Mouse (Mus musculus): ENCODE measurements at regions not wholly inside any gene's neighbourhood (a gene's known extent, or its start where the extent isn't known, plus 50 kb on each side); places are given as distances from the start of the nearest gene placed in this dataset.

GRCm38 (mm10) chr13:107918065-107918464, 126.2 kb upstream of the Smim15 start:
- TF ChIP-seq GATA1 (IDR thresholded peaks at IDR 0.05; ENCODE audit: low read length), result no peak

GRCm38 (mm10) chr13:107917564-107917963, 126.7 kb upstream of the Smim15 start:
- TF ChIP-seq GATA1 (IDR thresholded peaks at IDR 0.05; ENCODE audit: low read length), result no peak

GRCm38 (mm10) chr13:107910125-107910524, 134.1 kb upstream of the Smim15 start:
- TF ChIP-seq GATA1 (IDR thresholded peaks at IDR 0.05; ENCODE audit: low read length), result no peak

- TF ChIP-seq GATA1 (IDR thresholded peaks at IDR 0.05; ENCODE audit: low read length), result no peak
Observed at GRCm38 (mm10) chr13:107909343-107910067, 134.7 kb upstream of the Smim15 start.

- TF ChIP-seq GATA1 (IDR thresholded peaks at IDR 0.05; ENCODE audit: low read length), result no peak
Observed at GRCm38 (mm10) chr13:107907966-107908365, 136.3 kb upstream of the Smim15 start.

- TF ChIP-seq GATA1 (IDR thresholded peaks at IDR 0.05; ENCODE audit: low read length), result no peak
Observed at GRCm38 (mm10) chr13:107904851-107905250, 139.4 kb upstream of the Smim15 start.

- TF ChIP-seq GATA1 (IDR thresholded peaks at IDR 0.05; ENCODE audit: low read length), result no peak
Observed at GRCm38 (mm10) chr13:107904051-107904740, 140.1 kb upstream of the Smim15 start.

GRCm38 (mm10) chr13:107903150-107903959, 140.9 kb upstream of the Smim15 start:
- TF ChIP-seq GATA1 (IDR thresholded peaks at IDR 0.05; ENCODE audit: low read length), result no peak

- TF ChIP-seq GATA1 (IDR thresholded peaks at IDR 0.05; ENCODE audit: low read length), result no peak
Observed at GRCm38 (mm10) chr13:107902800-107903149, 141.5 kb upstream of the Smim15 start.

GRCm38 (mm10) chr13:107899600-107900229, 144.5 kb upstream of the Smim15 start:
- no peak for TF ChIP-seq GATA1 (IDR thresholded peaks at IDR 0.05; ENCODE audit: low read length)

- TF ChIP-seq GATA1 (IDR thresholded peaks at IDR 0.05; ENCODE audit: low read length), result no peak
Observed at GRCm38 (mm10) chr13:107897646-107898045, 146.6 kb upstream of the Smim15 start.

- TF ChIP-seq GATA1 (IDR thresholded peaks at IDR 0.05; ENCODE audit: low read length), result no peak
Observed at GRCm38 (mm10) chr13:107897184-107897583, 147.1 kb upstream of the Smim15 start.

GRCm38 (mm10) chr13:107893581-107894183, 150.6 kb upstream of the Smim15 start:
- TF ChIP-seq GATA1 (IDR thresholded peaks at IDR 0.05; ENCODE audit: low read length), result no peak

- no peak for TF ChIP-seq GATA1 (IDR thresholded peaks at IDR 0.05; ENCODE audit: low read length)
Observed at GRCm38 (mm10) chr13:107893081-107893480, 151.2 kb upstream of the Smim15 start.

GRCm38 (mm10) chr13:107891946-107892345, 152.3 kb upstream of the Smim15 start:
- TF ChIP-seq GATA1 (IDR thresholded peaks at IDR 0.05; ENCODE audit: low read length), result no peak
